Mouse (Mus musculus) thymus, postnatal 4 days (tissue): ENCODE measurements around the gene Cfl1.

Experiments
- DNase-seq: peaks from one replicate; pipeline ENCODE4 v3.0.0; 2021

Gene Cfl1

GRCm38 (mm10) chr19:5466916-5467500 lies 23.2 kb upstream of the Cfl1 start:
- no peak for DNase-seq

GRCm38 (mm10) chr19:5468374-5468773 lies 21.9 kb upstream of the Cfl1 start, which contains the start of gene Ctsw:
Ctsw (minus strand) TSS chr19:5468507.
- DNase-seq: peak; percentile 77

- DNase-seq: no peak
These were observed 18.4 kb upstream of the Cfl1 start for GRCm38 (mm10) chr19:5471846-5472245.

GRCm38 (mm10) chr19:5472857-5473256 lies 17.4 kb upstream of the Cfl1 start:
- no peak for DNase-seq

GRCm38 (mm10) chr19:5473720-5474119 lies 16.5 kb upstream of the Cfl1 start, which contains the start of gene Efemp2:
Efemp2 (plus strand) TSS chr19:5473954.
- DNase-seq: peak; percentile 77

- peak; percentile 58 for DNase-seq
These were observed 15.8 kb upstream of the Cfl1 start for GRCm38 (mm10) chr19:5474281-5475068.

- DNase-seq: peak; percentile 7
These were observed 15.1 kb upstream of the Cfl1 start for GRCm38 (mm10) chr19:5475069-5475714.

- peak; percentile 43 for DNase-seq
These were observed 13.1 kb upstream of the Cfl1 start for GRCm38 (mm10) chr19:5477004-5477667.

- peak; percentile 17 for DNase-seq
These were observed 12.5 kb upstream of the Cfl1 start for GRCm38 (mm10) chr19:5477668-5478300.

- peak; percentile 15 for DNase-seq
These were observed 10.2 kb upstream of the Cfl1 start for GRCm38 (mm10) chr19:5480016-5480415.

GRCm38 (mm10) chr19:5481398-5481797 lies 8.9 kb upstream of the Cfl1 start:
- DNase-seq: no peak

GRCm38 (mm10) chr19:5483386-5484359 lies 6.6 kb upstream of the Cfl1 start:
- peak; percentile 19 for DNase-seq

- peak; percentile 50 for DNase-seq
These were observed 5.8 kb upstream of the Cfl1 start for GRCm38 (mm10) chr19:5484496-5484895.

GRCm38 (mm10) chr19:5485371-5485770 lies 4.9 kb upstream of the Cfl1 start:
- peak; percentile 8 for DNase-seq

GRCm38 (mm10) chr19:5485821-5486220 lies 4.4 kb upstream of the Cfl1 start:
- peak; percentile 15 for DNase-seq

- DNase-seq: peak; percentile 32
These were observed 4.0 kb upstream of the Cfl1 start for GRCm38 (mm10) chr19:5486286-5486685.

- no peak for DNase-seq
These were observed 3.5 kb upstream of the Cfl1 start for GRCm38 (mm10) chr19:5486771-5487170.

GRCm38 (mm10) chr19:5487768-5488550 lies 2.3 kb upstream of the Cfl1 start, which contains the start of gene Mus81:
Mus81 (minus strand) TSS chr19:5488402.
- peak; percentile 99 for DNase-seq

- DNase-seq: peak; percentile 98
These were observed 1.2 kb upstream of the Cfl1 start for GRCm38 (mm10) chr19:5488878-5489571.

GRCm38 (mm10) chr19:5489721-5490120 lies 534 bp upstream of the Cfl1 start:
- peak; percentile 31 for DNase-seq
